Mouse (Mus musculus) kidney, embryonic 15.5 days (tissue): ENCODE data around the gene Grik4. TPM values are rescaled to one million over a fixed set of nuclear protein-coding genes. Genes with fewer than 3 reads are reported as not detected.
A peak's percentile ranks its signal among the peaks of the same experiment; 100 is the strongest.

ENCODE experiments used
- ATAC-seq: fragments of 200-750 bp; cut with Nextera tagmentation; replicated peaks from 2 replicates; pipeline ENCODE4 v1.8.0; 2017; ENCODE audit warnings: moderate TSS enrichment; ENCODE audit not compliant: low FRiP score
- H3K27ac ChIP-seq: fragments of 300-500 bp; sonication (generic); 2 replicates; pipeline ENCODE4 v1.5.1; 2015; ENCODE audit warnings: mild to moderate bottlenecking, inconsistent platforms
- H3K27me3 ChIP-seq: fragments of 300-500 bp; sonication (generic); 2 replicates; pipeline ENCODE4 v1.6.1; 2015; ENCODE audit warnings: inconsistent platforms
- H3K36me3 ChIP-seq: fragments of 300-500 bp; sonication (generic); 2 replicates; pipeline ENCODE4 v1.6.1; 2015; ENCODE audit warnings: inconsistent platforms
- H3K4me1 ChIP-seq: fragments of 300-500 bp; sonication (generic); 2 replicates; pipeline ENCODE4 v1.6.1; 2015; ENCODE audit warnings: inconsistent platforms
- H3K4me2 ChIP-seq: fragments of 300-500 bp; sonication (generic); 2 replicates; pipeline ENCODE4 v1.6.1; 2015; ENCODE audit warnings: moderate library complexity, mild to moderate bottlenecking, inconsistent platforms
- H3K4me3 ChIP-seq: fragments of 300-500 bp; sonication (generic); replicated peaks from 2 replicates; pipeline ENCODE4 v1.5.1; 2015; ENCODE audit warnings: mild to moderate bottlenecking, inconsistent platforms
- H3K9ac ChIP-seq: fragments of 300-500 bp; sonication (generic); 2 replicates; pipeline ENCODE4 v1.6.1; 2015; ENCODE audit warnings: mild to moderate bottlenecking, inconsistent platforms
- H3K9me3 ChIP-seq: fragments of 300-500 bp; sonication (generic); replicated peaks from 2 replicates; pipeline ENCODE4 v1.6.1; 2016; ENCODE audit warnings: inconsistent platforms
- WGBS: fragments of 180-500 bp; shearing (Covaris S2); methylation state at CpG from one replicate; pipeline ENCODE4 v1.1.7; 2015; ENCODE audit warnings: mixed read lengths; 5-methylcytosine and 5-hydroxymethylcytosine counted together
- polyA plus RNA-seq: library from polyadenylated mRNA; unstranded; fragments of >200 nt; fragmentation: Nextera tagmentation; extraction: Ambion mirVana; gene quantifications from 2 replicates; pipeline ENCODE4 v1.2.1, GENCODE M21; 2015

The Grik4 gene
- polyA plus RNA-seq, 1 experiment from 2014 or later, result 4.0 TPM

GRCm38 (mm10) chr9:42496296-42496695 is 448.0 kb downstream of the Grik4 start:
- no peak for ATAC-seq
- Histone ChIP-seq H3K4me2 (no peak overlapping the region), H3K9ac (no peak overlapping the region), H3K9me3 (peaks cover 6% of the 10 kb centered on the region; the same call in 1 of the 2 replicates), H3K27me3 (no peaks in the 10 kb centered on the region), H3K4me1 (no peaks in the 10 kb centered on the region), H3K4me3 (no peak overlapping the region), H3K27ac (no peak overlapping the region), H3K36me3 (no peaks in the 10 kb centered on the region)
- WGBS, result 81% methylated on average over 2 of the region's 2 CpGs

- Histone ChIP-seq H3K9ac (no peak overlapping the region), H3K4me1 (no peaks in the 10 kb centered on the region), H3K4me3 (no peak overlapping the region), H3K36me3 (no peaks in the 10 kb centered on the region), H3K9me3 (peaks cover 5% of the 10 kb centered on the region; the same call in 1 of the 2 replicates), H3K27me3 (no peaks in the 10 kb centered on the region), H3K27ac (no peak overlapping the region), H3K4me2 (no peak overlapping the region)
- no peak for ATAC-seq
- 88% methylated on average over 9 of the region's 9 CpGs for WGBS
Observed at GRCm38 (mm10) chr9:42491780-42492179, 452.5 kb downstream of the Grik4 start.

GRCm38 (mm10) chr9:42490589-42491382 is 453.5 kb downstream of the Grik4 start:
- Histone ChIP-seq H3K9ac (no peak overlapping the region), H3K4me1 (no peaks in the 10 kb centered on the region), H3K27ac (no peak overlapping the region), H3K4me2 (no peak overlapping the region), H3K36me3 (no peaks in the 10 kb centered on the region), H3K9me3 (no peaks in the 10 kb centered on the region), H3K4me3 (no peak overlapping the region), H3K27me3 (no peaks in the 10 kb centered on the region)
- 72% methylated on average over 16 of the region's 16 CpGs for WGBS
- ATAC-seq, result no peak

GRCm38 (mm10) chr9:42488071-42488470 is 456.2 kb downstream of the Grik4 start:
- ATAC-seq, result no peak
- no peak overlapping the region for H3K27ac ChIP-seq
- no peaks in the 10 kb centered on the region for H3K27me3 ChIP-seq
- WGBS, result 87% methylated on average over 1 of the region's 1 CpGs
- no peaks in the 10 kb centered on the region for H3K4me1 ChIP-seq
- H3K9ac ChIP-seq, result no peak overlapping the region
- no peaks in the 10 kb centered on the region for H3K9me3 ChIP-seq
- H3K4me3 ChIP-seq, result no peak overlapping the region
- no peaks in the 10 kb centered on the region for H3K36me3 ChIP-seq
- no peak overlapping the region for H3K4me2 ChIP-seq

GRCm38 (mm10) chr9:42486913-42487312 is 457.4 kb downstream of the Grik4 start:
- no peak overlapping the region for H3K4me2 ChIP-seq
- no peaks in the 10 kb centered on the region for H3K9me3 ChIP-seq
- no peak overlapping the region for H3K9ac ChIP-seq
- no peaks in the 10 kb centered on the region for H3K27me3 ChIP-seq
- ATAC-seq, result no peak
- no peak overlapping the region for H3K4me3 ChIP-seq
- H3K4me1 ChIP-seq, result no peaks in the 10 kb centered on the region
- WGBS, result 67% methylated on average over 4 of the region's 4 CpGs
- H3K27ac ChIP-seq, result no peak overlapping the region
- no peaks in the 10 kb centered on the region for H3K36me3 ChIP-seq

- Histone ChIP-seq H3K4me1 (no peaks in the 10 kb centered on the region), H3K4me2 (no peak overlapping the region), H3K27ac (no peak overlapping the region), H3K27me3 (no peaks in the 10 kb centered on the region), H3K36me3 (no peaks in the 10 kb centered on the region), H3K9ac (no peak overlapping the region), H3K4me3 (no peak overlapping the region), H3K9me3 (no peaks in the 10 kb centered on the region)
- ATAC-seq, result no peak
- WGBS, result 92% methylated on average over 1 of the region's 1 CpGs
Observed at GRCm38 (mm10) chr9:42484667-42485066, 459.6 kb downstream of the Grik4 start.

GRCm38 (mm10) chr9:42482944-42483343 is 461.3 kb downstream of the Grik4 start:
- no peaks in the 10 kb centered on the region for H3K36me3 ChIP-seq
- H3K4me3 ChIP-seq, result no peak overlapping the region
- no peaks in the 10 kb centered on the region for H3K27me3 ChIP-seq
- H3K4me1 ChIP-seq, result no peaks in the 10 kb centered on the region
- H3K4me2 ChIP-seq, result no peak overlapping the region
- H3K27ac ChIP-seq, result no peak overlapping the region
- 89% methylated on average over 1 of the region's 1 CpGs for WGBS
- H3K9ac ChIP-seq, result no peak overlapping the region
- ATAC-seq, result no peak
- no peaks in the 10 kb centered on the region for H3K9me3 ChIP-seq

- no peak overlapping the region for H3K9ac ChIP-seq
- no peak overlapping the region for H3K27ac ChIP-seq
- H3K9me3 ChIP-seq, result no peaks in the 10 kb centered on the region
- H3K27me3 ChIP-seq, result no peaks in the 10 kb centered on the region
- no peak overlapping the region for H3K4me3 ChIP-seq
- ATAC-seq, result no peak
- H3K4me1 ChIP-seq, result peaks cover 8% of the 10 kb centered on the region
- WGBS, result 85% methylated on average over 4 of the region's 4 CpGs
- no peak overlapping the region for H3K4me2 ChIP-seq
- H3K36me3 ChIP-seq, result no peaks in the 10 kb centered on the region
Observed at GRCm38 (mm10) chr9:42476166-42476565, 468.1 kb downstream of the Grik4 start.

GRCm38 (mm10) chr9:42474244-42474643 is 470.0 kb downstream of the Grik4 start:
- H3K27ac ChIP-seq, result no peak overlapping the region
- no peak overlapping the region for H3K4me2 ChIP-seq
- no peaks in the 10 kb centered on the region for H3K9me3 ChIP-seq
- H3K4me3 ChIP-seq, result no peak overlapping the region
- no peak overlapping the region for H3K9ac ChIP-seq
- H3K4me1 ChIP-seq, result peaks cover 15% of the 10 kb centered on the region
- H3K36me3 ChIP-seq, result 0 out of 2 replicates have a peak, but pooled peaks cover 5% of the 10 kb centered on the region
- 83% methylated on average over 8 of the region's 8 CpGs for whole genome bisulfite sequencing
- no peak for ATAC-seq
- H3K27me3 ChIP-seq, result no peaks in the 10 kb centered on the region

GRCm38 (mm10) chr9:42471921-42472747 is 472.2 kb downstream of the Grik4 start:
- H3K27me3 ChIP-seq, result no peaks in the 10 kb centered on the region
- 6% methylated on average over 49 of the region's 49 CpGs for WGBS
- H3K4me3 ChIP-seq, result peak overlapping the region; percentile 84
- peaks cover 18% of the 10 kb centered on the region for H3K4me1 ChIP-seq
- peak; percentile 95 for ATAC-seq
- H3K36me3 ChIP-seq, result 0 out of 2 replicates have a peak, but pooled peaks cover 6% of the 10 kb centered on the region
- H3K4me2 ChIP-seq, result peak overlapping the region; percentile 78
- peak overlapping the region; percentile 74 for H3K9ac ChIP-seq
- H3K27ac ChIP-seq, result peak overlapping the region; percentile 82
- no peaks in the 10 kb centered on the region for H3K9me3 ChIP-seq

- WGBS, result 40% methylated on average over 4 of the region's 4 CpGs
- Histone ChIP-seq H3K36me3 (0 out of 2 replicates have a peak, but pooled peaks cover 6% of the 10 kb centered on the region), H3K9me3 (no peaks in the 10 kb centered on the region), H3K27ac (peak overlapping the region; percentile 82), H3K4me1 (peaks cover 18% of the 10 kb centered on the region), H3K9ac (peak overlapping the region; percentile 74), H3K27me3 (no peaks in the 10 kb centered on the region), H3K4me3 (peak overlapping the region; percentile 84), H3K4me2 (peak overlapping the region; percentile 78)
- ATAC-seq, result 0 out of 2 replicates have a peak, but pooled peaks have one; percentile 59
Observed at GRCm38 (mm10) chr9:42471214-42471613, 473.1 kb downstream of the Grik4 start.

GRCm38 (mm10) chr9:42469323-42469722 is 475.0 kb downstream of the Grik4 start:
- Histone ChIP-seq H3K36me3 (0 out of 2 replicates have a peak, but pooled peaks cover 6% of the 10 kb centered on the region), H3K4me1 (peaks cover 27% of the 10 kb centered on the region), H3K9me3 (no peaks in the 10 kb centered on the region), H3K4me3 (no peak overlapping the region), H3K27me3 (no peaks in the 10 kb centered on the region), H3K27ac (no peak overlapping the region), H3K4me2 (no peak overlapping the region), H3K9ac (no peak overlapping the region)
- WGBS, result 94% methylated on average over 15 of the region's 15 CpGs
- no peak for ATAC-seq
